Mouse (Mus musculus) 416B (cell line): Measurements from ENCODE around the gene Fkbp9.
A peak's percentile ranks its signal among the peaks of the same experiment; 100 is the strongest.

Source experiments
- DNase-seq: peaks from one replicate; pipeline ENCODE4 v3.0.0; 2011; ENCODE audit warnings: low read depth

The Fkbp9 gene

GRCm38 (mm10) chr6:56906121-56906846 lies 74.4 kb downstream of the Fkbp9 start:
- DNase-seq = no peak

DNA sequence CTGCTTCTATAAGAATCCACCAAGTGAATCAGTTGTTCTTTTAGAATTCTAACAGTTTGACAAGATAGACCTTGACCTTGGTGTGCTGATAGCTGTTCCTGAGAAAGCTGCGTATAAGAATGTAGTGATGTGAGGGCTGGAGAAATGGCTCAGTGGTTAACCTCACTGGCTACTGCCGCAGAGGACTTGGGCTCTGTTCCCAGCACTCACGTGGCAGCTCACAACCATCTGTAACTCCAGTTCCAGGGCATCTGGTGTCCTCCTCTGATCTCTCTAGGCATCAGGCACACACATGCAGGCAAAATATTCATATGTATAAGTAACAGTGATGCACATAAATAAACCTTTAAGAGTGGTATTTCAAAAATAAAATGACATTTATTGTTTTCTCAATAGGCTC lies 76.1 kb downstream of the Fkbp9 start:
- DNase-seq = no peak

- peak; percentile 62 for DNase-seq
These were observed 76.5 kb downstream of the Fkbp9 start for GRCm38 (mm10) chr6:56908397-56908796.

DNA sequence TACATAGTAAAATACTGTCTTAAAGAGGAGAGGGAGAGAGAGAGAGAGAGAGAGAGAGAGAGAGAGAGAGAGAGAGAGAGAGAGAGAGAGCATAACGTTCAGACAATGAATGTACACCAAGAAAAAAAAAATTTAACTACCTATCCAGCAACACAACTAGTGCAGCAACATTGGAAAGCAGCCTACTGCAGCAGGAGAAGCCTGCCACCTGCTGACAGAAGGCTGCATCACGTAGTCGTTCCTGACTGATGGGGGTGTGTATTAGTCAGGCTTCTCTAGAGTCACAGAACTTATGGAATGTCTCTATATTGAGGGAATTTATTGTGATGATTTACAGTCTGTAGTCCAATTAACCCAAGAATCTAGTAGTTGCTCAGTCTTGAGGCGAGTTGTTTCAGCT lies 77.1 kb downstream of the Fkbp9 start:
- peak; percentile 82 for DNase-seq

- DNase-seq = no peak
These were observed 79.1 kb downstream of the Fkbp9 start for GRCm38 (mm10) chr6:56910910-56911309.

GRCm38 (mm10) chr6:56913092-56913858 lies 81.4 kb downstream of the Fkbp9 start:
- DNase-seq = peak; percentile 97

DNA sequence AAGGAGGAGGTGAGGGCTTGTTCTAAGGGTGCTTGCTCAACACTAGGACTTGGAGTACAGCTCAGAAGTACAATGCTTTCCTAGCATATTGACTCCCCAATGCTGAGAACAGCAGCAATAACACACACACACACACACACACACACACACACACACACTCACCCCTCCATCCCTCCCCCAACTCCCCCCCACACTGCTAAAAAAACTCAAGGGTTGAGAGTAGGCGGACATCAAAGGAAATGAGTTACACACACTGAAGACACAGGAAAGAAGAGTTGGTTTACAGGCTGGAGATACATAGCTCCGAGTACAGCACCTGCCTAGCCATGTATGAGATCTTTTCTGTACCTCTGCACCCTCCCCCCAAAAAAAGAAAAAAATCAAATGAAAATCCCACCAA lies 84.4 kb downstream of the Fkbp9 start:
- DNase-seq = peak; percentile 69

GRCm38 (mm10) chr6:56917578-56918368 lies 85.9 kb downstream of the Fkbp9 start:
- DNase-seq = peak; percentile 83

- DNase-seq = peak; percentile 88
These were observed 87.6 kb downstream of the Fkbp9 start for GRCm38 (mm10) chr6:56919330-56920044.

GRCm38 (mm10) chr6:56920222-56921092 lies 88.6 kb downstream of the Fkbp9 start:
- DNase-seq = peak; percentile 59

- peak; percentile 75 for DNase-seq
These were observed 91.5 kb downstream of the Fkbp9 start for GRCm38 (mm10) chr6:56923331-56923725.

GRCm38 (mm10) chr6:56923726-56924707 lies 92.2 kb downstream of the Fkbp9 start, which contains the start of the genes Nt5c3 and Vmn1r4:
Gene Nt5c3 (minus strand): TSS chr6:56923932.
Gene Vmn1r4 (plus strand): TSS chr6:56924015.
- peak; percentile 97 for DNase-seq
